Mouse (Mus musculus) thymus, postnatal 25 days (tissue): ENCODE measurements at regions not wholly inside any gene's neighbourhood (a gene's known extent, or its start where the extent isn't known, plus 50 kb on each side); places are given as distances from the start of the nearest gene placed in this dataset.
A peak's percentile ranks its signal among the peaks of the same experiment; 100 is the strongest.

Experiments used
- DNase-seq: peaks from one replicate; pipeline ENCODE4 v3.0.0; 2022

- DNase-seq: no peak
Observed at GRCm38 (mm10) chr6:31066861-31067260, 108.0 kb upstream of the Klf14 start.

DNA sequence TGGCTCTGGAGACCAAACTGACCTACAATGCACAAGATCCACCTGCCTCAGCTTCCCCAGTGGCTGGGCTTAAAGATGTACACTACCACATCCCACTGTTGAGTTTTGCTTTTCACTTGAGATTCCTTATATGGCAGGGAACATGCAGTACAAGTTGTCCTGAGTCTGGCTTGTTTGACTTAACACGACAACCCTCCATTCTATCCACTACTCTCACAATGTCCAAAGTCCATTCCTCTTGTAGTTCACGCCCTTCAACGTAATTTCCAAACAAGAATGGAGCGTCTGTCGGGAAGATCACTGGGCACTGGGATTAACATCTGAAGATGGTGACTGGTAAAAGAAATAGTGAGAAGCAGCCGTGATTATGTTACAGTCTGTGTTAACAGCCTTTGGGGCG, 108.6 kb upstream of the Klf14 start:
- DNase-seq: no peak

DNA sequence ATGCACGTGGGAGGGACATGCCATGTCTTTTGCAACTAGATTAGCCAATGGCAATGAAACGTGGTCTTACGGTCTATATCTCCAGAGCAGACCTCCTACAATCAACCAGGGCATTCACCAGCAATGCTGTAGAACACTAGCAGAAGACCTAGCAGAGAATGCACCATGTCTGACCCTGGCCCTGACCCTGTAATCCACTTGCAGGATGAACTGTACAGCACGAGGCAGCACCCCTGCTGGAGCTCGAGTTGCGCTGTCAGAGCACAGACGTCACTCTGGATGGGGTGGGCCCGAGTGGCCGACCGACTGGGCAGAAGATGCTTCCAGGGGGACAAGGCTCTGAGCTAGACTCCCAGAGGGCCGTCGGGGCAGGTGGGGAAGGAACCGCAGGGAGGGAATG, 110.4 kb upstream of the Klf14 start:
- no peak for DNase-seq

DNA sequence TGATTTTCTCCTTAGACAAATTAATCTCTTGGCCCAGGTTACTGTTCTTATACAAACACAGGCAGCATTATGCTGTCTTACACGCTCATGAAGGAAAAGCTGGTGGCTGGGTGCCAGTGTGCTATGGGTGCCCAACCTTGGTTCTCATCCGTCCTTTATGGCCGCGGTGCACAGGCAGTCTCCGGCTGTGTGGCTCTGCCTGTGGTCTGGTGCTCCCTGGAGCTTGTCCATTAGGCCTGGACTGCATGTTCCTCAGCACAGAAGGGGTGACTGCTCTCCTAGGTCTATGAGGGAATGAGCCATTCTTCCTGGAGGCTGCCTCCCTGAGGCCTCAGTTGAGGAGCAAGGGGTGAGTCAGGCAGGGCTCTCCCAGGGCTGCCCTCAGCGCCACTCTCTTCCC, 111.7 kb upstream of the Klf14 start:
- no peak for DNase-seq

DNA sequence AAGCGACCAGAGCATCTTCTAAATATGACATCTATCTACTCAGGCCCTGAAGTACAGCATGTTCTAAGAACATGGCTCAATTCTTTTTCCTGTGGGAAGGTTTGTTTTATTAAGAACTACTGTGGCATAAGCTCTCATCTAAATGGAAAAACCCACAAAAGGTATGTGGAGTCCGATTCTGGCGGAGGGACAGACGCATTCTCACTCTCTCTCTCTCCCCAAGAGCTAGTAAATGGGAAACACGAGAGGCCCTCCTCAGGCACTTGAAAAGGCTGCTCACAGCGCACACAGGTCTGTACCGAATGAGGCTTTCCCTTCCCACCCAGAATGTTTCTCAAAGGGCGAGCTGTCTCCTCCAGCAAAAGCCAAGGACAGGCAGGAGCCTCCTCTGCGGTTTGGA, 112.1 kb upstream of the Klf14 start:
- DNase-seq: no peak

- no peak for DNase-seq
Observed at GRCm38 (mm10) chr6:31072072-31072471, 113.2 kb upstream of the Klf14 start.

- DNase-seq: no peak
Observed at GRCm38 (mm10) chr6:31072559-31072958, 113.7 kb upstream of the Klf14 start.

DNA sequence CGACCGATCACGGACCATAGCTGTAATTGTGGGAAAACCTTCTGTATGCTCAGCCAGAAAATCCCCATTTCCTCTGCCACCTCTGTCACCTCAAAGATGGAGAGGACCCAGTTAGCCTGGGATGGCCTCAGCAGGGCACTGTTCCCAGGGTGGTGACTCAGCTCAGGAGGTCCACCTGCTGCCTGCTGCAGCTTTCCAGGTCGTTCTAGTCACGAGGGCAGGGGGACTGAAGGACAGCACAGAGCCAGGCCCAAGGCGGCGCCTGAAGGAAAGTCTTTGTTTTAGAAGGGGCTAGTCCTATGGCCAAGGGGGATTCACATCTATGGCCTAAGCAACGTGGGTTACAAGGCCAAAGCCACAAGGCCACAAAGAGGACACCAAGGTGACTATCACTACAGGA, 114.5 kb upstream of the Klf14 start:
- DNase-seq: no peak

DNA sequence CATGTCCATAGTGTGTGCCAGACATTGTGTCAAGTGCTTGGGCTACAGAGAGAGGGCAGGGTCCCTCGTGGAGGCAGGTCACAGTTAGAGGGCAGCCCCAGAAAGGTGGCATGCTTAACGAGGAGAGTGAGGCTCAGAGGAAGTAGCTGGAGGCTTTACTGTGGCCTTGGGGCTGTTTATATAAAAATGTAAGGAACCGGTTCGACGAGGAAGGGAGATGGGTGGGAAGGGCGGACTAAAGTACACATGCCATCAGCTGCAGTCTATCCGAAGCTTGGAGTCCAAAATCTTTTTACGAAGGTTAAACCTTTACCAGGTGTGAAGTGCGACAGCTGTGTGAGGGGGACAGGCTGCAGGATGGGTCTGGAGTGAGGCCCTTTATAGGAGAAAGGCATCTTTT, 115.5 kb upstream of the Klf14 start:
- DNase-seq: no peak

DNA sequence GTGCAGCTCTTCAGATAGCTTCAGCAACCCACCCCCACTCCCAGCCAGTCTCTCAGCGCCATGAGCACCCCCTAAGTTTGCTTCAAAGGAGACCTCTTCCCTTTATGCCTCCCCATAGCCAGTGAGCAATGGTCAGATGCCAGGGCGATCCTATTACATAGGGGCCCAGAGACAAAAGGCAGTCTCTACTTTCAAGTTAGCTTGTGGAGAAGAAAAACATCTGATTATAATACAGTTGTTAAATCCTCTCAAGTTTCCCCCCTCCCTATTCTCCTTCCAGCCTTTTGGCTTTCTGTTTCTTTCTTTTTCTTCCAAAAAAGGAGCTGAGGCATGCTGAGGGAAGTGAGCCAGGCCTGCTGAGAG, 116.3 kb upstream of the Klf14 start:
- DNase-seq: no peak

GRCm38 (mm10) chr6:31075572-31076477, 116.9 kb upstream of the Klf14 start:
- DNase-seq: peak; percentile 73

DNA sequence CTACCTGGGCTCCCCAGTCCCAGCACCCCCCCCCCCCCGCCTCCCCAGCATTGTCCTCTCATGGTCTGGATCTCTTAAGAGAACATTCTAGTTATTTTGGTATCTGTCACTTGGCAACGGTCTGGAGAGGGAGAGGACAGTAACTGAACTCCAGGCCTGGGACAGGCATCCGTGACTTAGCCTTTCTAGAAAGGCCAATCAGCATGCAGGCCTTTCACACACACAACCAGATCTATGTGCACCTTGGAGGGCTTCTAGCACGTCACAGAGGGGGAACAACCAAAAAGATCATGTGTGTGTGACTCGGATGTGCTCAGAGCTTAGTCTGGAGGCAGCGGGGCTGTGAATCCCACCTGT, 117.6 kb upstream of the Klf14 start:
- DNase-seq: no peak

DNA sequence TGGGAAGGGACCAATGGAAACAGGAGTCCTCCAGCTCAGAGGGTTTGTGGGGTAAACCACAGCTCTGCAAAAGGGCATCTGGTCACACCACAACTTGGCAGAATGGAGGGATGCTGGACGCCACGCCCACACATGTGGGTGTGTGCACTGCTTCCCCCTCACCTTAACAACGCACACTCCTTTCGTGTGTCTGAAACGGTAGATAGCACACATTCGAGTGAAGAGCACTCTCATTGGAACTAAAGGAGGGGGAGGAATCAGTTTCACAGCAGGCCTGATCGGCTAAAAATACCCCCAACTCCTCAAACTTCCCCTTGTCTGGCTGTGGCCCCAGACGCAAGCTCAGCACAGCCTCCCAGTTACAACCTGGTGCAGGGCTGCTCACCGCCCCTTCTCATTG, 118.3 kb upstream of the Klf14 start:
- no peak for DNase-seq

- DNase-seq: no peak
Observed at GRCm38 (mm10) chr6:31077779-31078178, 118.9 kb upstream of the Klf14 start.

- DNase-seq: no peak
Observed at GRCm38 (mm10) chr6:31078413-31078812, 119.5 kb upstream of the Klf14 start.

GRCm38 (mm10) chr6:31079586-31080259, 120.8 kb upstream of the Klf14 start:
- no peak for DNase-seq

DNA sequence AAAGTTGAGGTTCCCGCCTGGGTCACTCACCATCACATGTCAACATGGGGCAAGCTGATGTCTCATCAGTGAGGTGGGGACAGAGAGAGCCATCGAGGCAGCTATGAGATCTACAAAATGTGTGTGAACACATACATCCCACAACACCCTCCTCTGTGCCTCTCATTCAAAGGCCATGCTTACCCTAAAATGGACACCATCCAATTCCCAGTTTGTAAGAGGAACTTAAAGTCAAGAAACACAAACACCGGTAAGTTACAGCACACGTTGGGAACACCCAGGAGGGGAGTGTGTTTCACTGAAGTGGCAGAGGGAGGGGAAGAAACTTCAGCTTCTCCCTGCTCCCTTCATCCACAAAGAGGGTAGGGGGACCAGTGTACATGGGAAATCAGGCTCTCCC, 121.4 kb upstream of the Klf14 start:
- DNase-seq: no peak

GRCm38 (mm10) chr6:31080691-31081090, 121.8 kb upstream of the Klf14 start:
- DNase-seq: no peak

- DNase-seq: no peak
Observed at GRCm38 (mm10) chr6:31081238-31081637, 122.4 kb upstream of the Klf14 start.

- no peak for DNase-seq
Observed at GRCm38 (mm10) chr6:31081988-31082387, 123.1 kb upstream of the Klf14 start.

DNA sequence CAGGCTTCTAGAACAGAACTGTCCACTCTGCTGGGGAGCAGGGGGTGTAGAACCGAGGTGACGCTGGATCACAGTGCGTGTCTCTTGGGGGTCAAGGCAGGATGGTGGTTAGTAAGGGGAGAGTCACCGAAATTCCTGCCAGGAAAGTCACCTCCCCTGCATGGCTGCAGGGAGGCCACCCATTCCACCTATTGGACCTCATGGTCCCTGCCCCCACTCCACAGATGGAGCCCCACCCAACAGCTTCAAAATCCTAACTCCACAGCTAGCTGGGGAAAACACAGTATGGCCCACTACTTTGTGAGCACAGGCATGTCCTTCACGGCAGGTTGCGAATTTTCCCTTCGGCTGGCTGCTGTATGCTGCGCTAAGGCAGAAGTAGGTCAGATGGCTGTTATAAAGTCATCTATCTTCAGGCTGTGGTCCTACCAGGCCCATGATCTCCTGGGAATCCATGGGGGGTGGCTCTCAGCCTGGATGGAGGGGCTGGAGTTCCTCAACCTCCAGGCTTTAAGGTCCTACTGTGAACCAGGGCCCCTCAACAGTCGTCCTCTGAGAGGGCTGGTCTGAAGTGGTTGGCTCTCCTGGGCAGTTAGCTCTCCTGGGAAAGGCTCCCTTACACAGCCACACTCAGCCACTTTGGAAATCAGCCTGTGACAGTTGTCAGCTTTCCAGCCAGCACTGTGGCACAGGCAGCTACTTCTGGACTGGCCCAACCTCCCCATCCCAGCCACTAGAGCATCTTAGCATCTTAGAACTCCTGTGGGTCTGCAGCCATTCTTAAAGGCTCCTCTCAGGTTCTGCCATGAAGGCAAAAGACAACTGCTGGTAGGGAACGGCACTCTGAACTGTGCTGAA, 124.0 kb upstream of the Klf14 start:
- DNase-seq: no peak

DNA sequence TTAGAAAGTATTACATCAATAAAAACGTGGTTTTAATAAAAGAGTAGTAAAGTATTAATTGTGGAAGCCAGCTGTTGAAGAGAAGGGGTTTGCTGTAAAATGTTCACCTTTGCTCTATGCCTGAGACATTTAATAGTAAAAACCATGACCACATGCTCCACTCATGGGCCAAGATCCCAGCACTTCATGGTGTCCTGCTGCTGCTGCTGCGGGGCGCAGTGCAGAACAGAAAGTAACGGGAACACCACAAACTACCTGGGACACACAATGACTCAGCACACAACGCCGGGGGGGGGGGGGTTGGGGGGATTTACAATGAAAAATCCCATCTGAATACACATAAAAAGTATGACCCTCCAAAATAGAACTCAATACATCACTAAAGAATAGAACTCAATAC, 124.8 kb upstream of the Klf14 start:
- DNase-seq: no peak

GRCm38 (mm10) chr6:31085063-31085759, 126.3 kb upstream of the Klf14 start:
- no peak for DNase-seq
